Mouse (Mus musculus) stomach, postnatal 0 days (tissue): ENCODE measurements around the gene Foxp1. TPM values are rescaled to one million over a fixed set of nuclear protein-coding genes. Genes with fewer than 3 reads are reported as not detected.

Experiments
- ATAC-seq: fragments of 200-750 bp; cut with Nextera tagmentation; 2 replicates; pipeline ENCODE4 v1.8.0; 2017; ENCODE audit not compliant: low FRiP score, low TSS enrichment
- DNase-seq: peaks from one replicate; pipeline ENCODE4 v3.0.0-alpha.2; 2016; ENCODE audit warnings: low spot score
- H3K27ac ChIP-seq: fragments of 300-500 bp; sonication (generic); replicated peaks from 2 replicates; pipeline ENCODE4 v1.5.1; 2014; ENCODE audit warnings: mild to moderate bottlenecking, control low read depth
- H3K27me3 ChIP-seq: fragments of 300-500 bp; sonication (generic); 2 replicates; pipeline ENCODE4 v1.6.1; 2014; ENCODE audit warnings: low read length; ENCODE audit not compliant: control insufficient read depth, insufficient read depth
- H3K36me3 ChIP-seq: fragments of 300-500 bp; sonication (generic); 2 replicates; pipeline ENCODE4 v1.6.1; 2014; ENCODE audit warnings: low read length, mixed read lengths; ENCODE audit not compliant: control insufficient read depth, insufficient read depth
- H3K4me1 ChIP-seq: fragments of 300-500 bp; sonication (generic); replicated peaks from 2 replicates; pipeline ENCODE4 v1.6.1; 2014; ENCODE audit warnings: antibody characterized with exemption; ENCODE audit not compliant: control insufficient read depth, insufficient read depth
- H3K4me2 ChIP-seq: fragments of 300-500 bp; sonication (generic); replicated peaks from 2 replicates; pipeline ENCODE4 v1.6.1; 2014; ENCODE audit warnings: low read depth, mild to moderate bottlenecking, control low read depth, moderate library complexity
- H3K4me3 ChIP-seq: fragments of 300-500 bp; sonication (generic); 2 replicates; pipeline ENCODE4 v1.5.1; 2014; ENCODE audit warnings: low read depth, low read length, control low read depth
- H3K9ac ChIP-seq: fragments of 300-500 bp; sonication (generic); 2 replicates; pipeline ENCODE4 v1.6.1; 2014; ENCODE audit warnings: mild to moderate bottlenecking, low read length, control low read depth, mixed read lengths
- H3K9me3 ChIP-seq: fragments of 300-500 bp; sonication (generic); 2 replicates; pipeline ENCODE4 v1.6.1; 2016; ENCODE audit warnings: low read length; ENCODE audit not compliant: control insufficient read depth
- CTCF ChIP-seq: IDR thresholded peaks from 2 replicates; pipeline ENCODE4 v1.5.1; 2016; ENCODE audit warnings: antibody characterized with exemption, low read depth, mild to moderate bottlenecking, moderate library complexity
- EP300 ChIP-seq: optimal IDR thresholded peaks from 2 replicates; pipeline ENCODE3; 2016; ENCODE audit warnings: antibody characterized with exemption
- WGBS: fragments of 180-500 bp; shearing (Covaris S2); extraction: QIAGEN DNeasy Blood & Tissue Kit; methylation state at CpG from one replicate; pipeline ENCODE4 v1.1.7; 2014; 5-methylcytosine and 5-hydroxymethylcytosine counted together
- polyA plus RNA-seq: library from polyadenylated mRNA; unstranded; fragments of >200 nt; fragmentation: Nextera tagmentation; extraction: Ambion mirVana; gene quantifications from 2 replicates; pipeline ENCODE4 v1.2.1, GENCODE M21; 2015

The Foxp1 gene
- polyA plus RNA-seq, 1 experiment from 2014 or later: 68.9 TPM

DNA sequence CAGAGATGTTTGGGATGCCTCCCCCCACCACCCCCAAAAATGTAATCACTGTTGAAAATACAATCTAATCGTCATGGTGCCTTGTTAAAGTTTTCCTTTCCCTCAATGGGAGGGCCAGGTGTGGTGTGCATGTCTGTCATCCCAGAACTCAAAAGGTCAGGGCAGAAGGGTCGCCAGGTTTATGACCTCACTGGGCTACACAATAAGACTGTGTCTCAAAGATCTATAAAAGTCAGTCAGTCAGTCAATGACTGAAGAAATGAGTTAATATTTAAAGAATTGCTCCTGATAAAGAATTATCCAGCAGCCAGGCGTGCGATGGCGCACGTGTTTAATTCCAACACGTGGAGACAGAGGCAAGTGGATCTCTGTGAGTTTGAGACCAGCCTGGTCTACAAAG, 377.5 kb downstream of the Foxp1 start:
- Histone ChIP-seq H3K4me1 (0 out of 2 replicates have a peak, but pooled peaks cover 2% of the 10 kb centered on the region), H3K9ac (no peak overlapping the region), H3K27me3 (no peaks in the 10 kb centered on the region), H3K4me2 (no peak overlapping the region), H3K36me3 (no peaks in the 10 kb centered on the region), H3K27ac (no peak overlapping the region), H3K9me3 (no peaks in the 10 kb centered on the region), H3K4me3 (no peak overlapping the region)
- DNase-seq (no peak), ATAC-seq (no peak)
- 63% methylated on average over 7 of the region's 7 CpGs for whole genome bisulfite sequencing
- TF ChIP-seq CTCF (no peak), EP300 (no peak)

DNA sequence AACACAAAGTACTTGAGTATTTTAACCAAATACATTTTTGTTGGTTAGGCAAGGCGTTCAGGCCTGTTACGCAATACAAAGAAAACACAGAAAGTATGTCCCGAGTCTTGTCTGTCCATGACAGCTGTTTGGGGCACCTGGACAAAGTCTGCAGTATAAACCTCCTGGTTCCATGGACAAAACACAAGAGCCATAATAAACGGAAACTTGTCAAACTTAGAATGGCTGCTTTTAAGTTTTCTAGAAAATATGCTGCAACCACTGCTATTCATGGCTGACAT, 378.8 kb downstream of the Foxp1 start:
- Histone ChIP-seq H3K4me3 (no peak overlapping the region), H3K27ac (peak overlapping the region; percentile 56; the same call in 1 of the 2 replicates), H3K27me3 (no peaks in the 10 kb centered on the region), H3K4me2 (no peak overlapping the region), H3K9me3 (no peaks in the 10 kb centered on the region), H3K36me3 (no peaks in the 10 kb centered on the region), H3K9ac (no peak overlapping the region), H3K4me1 (0 out of 2 replicates have a peak, but pooled peaks cover 2% of the 10 kb centered on the region)
- WGBS: 42% methylated on average over 4 of the region's 4 CpGs
- TF ChIP-seq CTCF: no peak
- TF ChIP-seq EP300: no peak
- no peak for DNase-seq
- ATAC-seq: no peak

DNA sequence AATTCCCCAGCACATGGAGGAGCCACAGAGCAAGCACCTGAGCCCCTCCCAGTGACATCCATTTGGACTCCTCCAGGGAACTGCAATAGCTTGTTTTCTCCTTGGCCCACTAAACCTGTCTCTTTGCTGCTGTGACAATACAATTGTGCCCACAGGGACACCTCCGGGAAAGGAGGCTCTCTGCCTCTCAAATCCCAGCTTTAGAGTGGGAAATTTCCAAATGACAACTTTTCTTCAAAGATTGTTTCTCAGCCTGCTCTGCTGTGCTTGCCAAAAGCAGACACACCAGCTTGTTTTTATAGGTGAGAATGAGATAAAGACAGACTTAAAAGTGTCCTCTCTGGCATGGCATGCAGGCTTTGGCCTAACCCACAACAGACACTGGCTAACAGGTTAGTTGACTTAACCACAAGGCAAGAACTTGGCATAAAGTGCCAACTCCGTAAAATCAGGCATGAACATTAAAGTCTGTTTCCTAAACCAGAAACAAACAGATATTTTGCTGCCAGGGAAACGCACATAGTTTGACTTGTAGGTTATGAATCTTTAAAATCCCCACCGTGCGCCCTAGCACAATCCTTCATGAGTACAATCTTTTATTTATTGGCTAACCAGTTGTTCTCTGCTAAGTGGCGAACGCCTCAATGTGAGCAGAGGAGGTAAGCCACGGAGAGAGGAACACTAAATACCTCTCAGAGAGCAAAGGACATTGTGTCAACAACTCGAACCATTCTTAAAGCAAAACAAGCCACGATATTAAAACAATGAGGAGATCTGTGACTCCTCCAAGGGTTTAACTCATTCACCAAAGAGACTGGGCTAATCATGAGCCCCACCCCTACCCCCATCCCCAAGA, 379.4 kb downstream of the Foxp1 start:
- TF ChIP-seq EP300 (no peak), CTCF (no peak)
- peak overlapping the region; percentile 56 for H3K27ac ChIP-seq
- DNase-seq: no peak
- H3K4me2 ChIP-seq: no peak overlapping the region
- no peak for ATAC-seq
- H3K4me1 ChIP-seq: 0 out of 2 replicates have a peak, but pooled peaks cover 2% of the 10 kb centered on the region
- H3K27me3 ChIP-seq: no peaks in the 10 kb centered on the region
- H3K36me3 ChIP-seq: no peaks in the 10 kb centered on the region
- WGBS: 33% methylated on average over 10 of the region's 10 CpGs
- H3K9me3 ChIP-seq: no peaks in the 10 kb centered on the region
- H3K9ac ChIP-seq: no peak overlapping the region
- no peak overlapping the region for H3K4me3 ChIP-seq

DNA sequence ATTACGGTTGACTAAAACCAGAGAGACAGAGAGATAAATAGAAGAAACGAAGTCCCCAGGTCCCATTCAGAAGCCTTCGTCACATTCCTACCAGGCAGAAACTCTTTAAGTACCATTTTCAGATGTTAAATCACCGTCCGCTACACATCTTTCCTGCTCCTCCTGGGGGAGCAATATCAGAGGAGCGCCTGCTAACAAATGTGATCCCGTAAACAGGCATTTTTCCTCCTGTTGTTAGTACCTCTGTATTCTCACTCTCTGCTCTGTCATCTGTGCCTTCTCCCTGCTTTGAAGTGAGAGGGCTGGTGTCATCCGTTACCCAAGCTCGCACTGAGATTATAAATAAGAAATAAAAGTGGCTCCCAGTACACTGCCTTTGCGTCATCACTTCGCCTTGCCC, 384.5 kb downstream of the Foxp1 start:
- Histone ChIP-seq H3K9ac (no peak overlapping the region), H3K36me3 (no peaks in the 10 kb centered on the region), H3K4me1 (no peaks in the 10 kb centered on the region), H3K9me3 (no peaks in the 10 kb centered on the region), H3K27me3 (no peaks in the 10 kb centered on the region), H3K4me2 (no peak overlapping the region), H3K4me3 (no peak overlapping the region), H3K27ac (no peak overlapping the region)
- TF ChIP-seq CTCF: no peak
- TF ChIP-seq EP300: no peak
- DNase-seq (no peak), ATAC-seq (no peak)
- WGBS: 68% methylated on average over 11 of the region's 11 CpGs

DNA sequence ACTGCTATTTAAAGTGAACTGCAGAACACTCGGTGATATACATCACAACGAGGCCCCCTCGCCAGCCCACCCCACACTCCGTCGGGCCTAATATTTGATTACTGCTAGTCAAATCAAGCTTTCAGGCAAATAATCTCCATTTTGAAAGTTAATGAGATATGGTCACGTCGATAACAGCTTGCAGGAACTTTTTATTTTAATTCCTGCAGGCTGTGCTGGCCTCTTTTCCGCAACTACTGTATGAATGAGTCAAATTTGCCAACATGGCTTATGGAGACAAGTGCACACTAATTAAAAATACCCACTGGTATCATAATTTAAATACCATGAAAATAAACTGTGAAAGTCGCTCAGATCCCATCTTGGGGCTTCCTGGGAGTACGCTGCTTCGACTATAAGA, 385.4 kb downstream of the Foxp1 start:
- no peak overlapping the region for H3K4me2 ChIP-seq
- 64% methylated on average over 11 of the region's 11 CpGs for WGBS
- ATAC-seq: no peak
- H3K36me3 ChIP-seq: no peaks in the 10 kb centered on the region
- H3K4me1 ChIP-seq: no peaks in the 10 kb centered on the region
- no peak overlapping the region for H3K27ac ChIP-seq
- no peak for DNase-seq
- no peak for TF ChIP-seq CTCF
- TF ChIP-seq EP300: no peak
- H3K9me3 ChIP-seq: no peaks in the 10 kb centered on the region
- no peak overlapping the region for H3K4me3 ChIP-seq
- H3K27me3 ChIP-seq: no peaks in the 10 kb centered on the region
- H3K9ac ChIP-seq: no peak overlapping the region

DNA sequence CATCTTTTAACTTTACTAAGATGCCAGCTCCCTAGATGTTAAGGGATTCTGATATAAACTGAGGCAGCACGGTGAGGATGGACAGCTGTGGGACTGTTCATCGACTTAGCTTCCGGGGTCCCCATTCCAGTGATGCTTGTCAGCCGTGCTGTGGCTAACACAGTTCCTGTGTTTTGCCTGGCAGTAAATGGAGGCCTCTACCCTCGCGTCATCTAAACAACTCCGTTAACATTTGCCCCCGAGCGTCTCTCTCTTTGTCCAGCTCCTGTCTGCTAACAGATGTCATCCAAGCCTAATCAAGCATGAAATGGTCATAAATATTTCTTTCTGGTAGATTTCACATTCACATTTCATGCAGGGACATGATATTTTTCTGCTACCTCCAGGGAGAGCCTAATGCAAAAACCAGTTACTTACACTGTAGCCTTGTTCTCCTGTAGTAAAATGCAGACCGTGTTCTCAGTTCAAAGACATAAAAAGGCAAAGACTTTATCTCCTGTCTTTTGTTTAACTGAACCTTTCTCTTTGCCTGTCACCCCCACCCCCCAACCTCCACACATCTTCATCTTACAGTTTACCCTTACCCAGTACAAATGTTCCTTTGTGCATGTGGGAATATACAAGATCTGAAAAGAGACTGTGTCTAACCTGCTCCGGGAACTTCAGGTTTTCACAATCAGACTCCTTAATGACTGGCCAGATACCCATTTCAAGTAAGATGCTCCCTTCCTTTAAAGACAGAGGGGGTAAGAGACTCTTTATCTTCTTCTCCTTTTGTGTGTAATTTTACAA, 386.4 kb downstream of the Foxp1 start:
- WGBS: 44% methylated on average over 11 of the region's 11 CpGs
- no peak for DNase-seq
- Histone ChIP-seq H3K4me1 (0 out of 2 replicates have a peak, but pooled peaks cover 2% of the 10 kb centered on the region), H3K9ac (no peak overlapping the region), H3K27me3 (no peaks in the 10 kb centered on the region), H3K36me3 (no peaks in the 10 kb centered on the region), H3K27ac (no peak overlapping the region), H3K9me3 (no peaks in the 10 kb centered on the region), H3K4me3 (no peak overlapping the region), H3K4me2 (no peak overlapping the region)
- TF ChIP-seq CTCF (no peak), EP300 (no peak)
- ATAC-seq: no peak
